Mouse (Mus musculus) naive thymus-derived CD4-positive, alpha-beta T cell, adult 2 months (primary cell): Measurements from ENCODE around the gene Epb41l5.

Source experiments
- DNase-seq: peaks from one replicate; pipeline ENCODE4 v3.0.0-alpha.2; 2011; ENCODE audit warnings: low read depth

Epb41l5 gene

DNA sequence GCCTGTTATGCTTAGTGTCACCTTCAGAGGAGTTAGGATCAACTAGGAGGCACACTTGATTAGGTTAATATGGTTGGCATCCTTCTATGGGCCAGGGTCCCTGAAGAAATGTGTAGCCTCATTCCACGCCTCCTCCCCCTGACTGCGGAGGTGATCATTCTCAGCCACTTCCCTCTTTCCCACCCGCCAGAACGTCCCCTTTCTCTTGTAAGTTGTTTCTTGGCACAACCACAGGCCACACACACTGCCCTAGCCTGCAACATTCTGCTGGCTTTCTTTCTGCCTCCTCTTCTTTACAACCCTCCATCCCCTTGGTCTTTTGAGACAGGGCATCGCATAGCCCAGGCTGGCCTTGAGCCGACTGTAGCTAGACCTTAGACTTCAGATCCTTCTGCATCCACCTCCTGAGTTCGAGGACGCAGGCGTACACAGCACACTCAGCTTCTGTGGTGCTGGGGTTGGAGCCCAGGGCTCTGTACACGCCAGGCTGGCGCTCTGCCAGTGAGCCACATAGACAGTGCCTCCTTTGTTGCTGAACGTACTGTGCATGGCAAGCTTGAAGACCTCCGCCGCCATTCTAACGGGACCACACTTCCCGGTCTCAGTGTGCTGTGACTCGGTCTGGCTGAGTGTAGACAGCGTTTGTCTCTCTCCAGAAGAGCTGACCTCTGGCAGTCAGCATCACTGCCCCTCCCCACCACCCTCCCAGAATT is 115.6 kb downstream of the Epb41l5 start:
- DNase-seq = no peak

DNA sequence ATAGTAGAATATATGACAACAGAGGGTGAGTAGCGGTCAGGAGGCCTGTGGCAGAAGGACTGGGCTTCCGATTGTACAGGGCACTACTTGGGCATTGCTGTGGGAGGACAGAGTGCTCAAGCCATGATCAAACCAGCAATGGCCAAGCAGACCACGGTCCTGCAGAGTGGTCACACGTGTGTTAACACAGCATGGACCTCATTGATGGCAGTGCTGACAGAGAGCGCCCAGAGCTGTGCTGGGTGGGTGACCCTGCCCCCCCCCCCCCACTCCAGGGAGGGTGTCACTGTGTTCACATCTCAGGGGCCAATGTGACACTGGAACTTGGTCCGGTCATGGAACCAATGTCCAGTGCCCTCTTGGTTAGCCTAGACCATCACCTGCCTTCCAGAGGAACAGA is 116.6 kb downstream of the Epb41l5 start:
- no peak for DNase-seq

DNA sequence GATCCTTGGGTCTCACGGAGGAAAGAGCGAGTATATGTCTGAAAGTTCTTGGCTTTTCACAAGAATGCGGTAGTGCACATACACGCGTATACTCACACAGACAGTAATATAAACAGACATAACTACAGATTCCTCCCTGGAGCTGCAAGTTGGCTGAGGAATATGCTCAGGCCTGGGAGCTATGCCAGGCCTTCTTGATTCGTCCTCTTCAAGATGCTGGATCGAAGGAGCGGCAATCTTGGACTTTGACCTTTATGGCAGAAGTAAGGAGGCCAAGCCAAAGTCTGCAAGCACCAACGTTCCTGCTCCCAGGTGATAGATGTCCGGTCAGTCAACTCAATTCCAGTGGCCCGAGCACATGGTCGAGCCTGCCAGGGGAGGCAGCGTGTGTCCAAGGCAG is 117.9 kb downstream of the Epb41l5 start:
- DNase-seq = no peak

DNA sequence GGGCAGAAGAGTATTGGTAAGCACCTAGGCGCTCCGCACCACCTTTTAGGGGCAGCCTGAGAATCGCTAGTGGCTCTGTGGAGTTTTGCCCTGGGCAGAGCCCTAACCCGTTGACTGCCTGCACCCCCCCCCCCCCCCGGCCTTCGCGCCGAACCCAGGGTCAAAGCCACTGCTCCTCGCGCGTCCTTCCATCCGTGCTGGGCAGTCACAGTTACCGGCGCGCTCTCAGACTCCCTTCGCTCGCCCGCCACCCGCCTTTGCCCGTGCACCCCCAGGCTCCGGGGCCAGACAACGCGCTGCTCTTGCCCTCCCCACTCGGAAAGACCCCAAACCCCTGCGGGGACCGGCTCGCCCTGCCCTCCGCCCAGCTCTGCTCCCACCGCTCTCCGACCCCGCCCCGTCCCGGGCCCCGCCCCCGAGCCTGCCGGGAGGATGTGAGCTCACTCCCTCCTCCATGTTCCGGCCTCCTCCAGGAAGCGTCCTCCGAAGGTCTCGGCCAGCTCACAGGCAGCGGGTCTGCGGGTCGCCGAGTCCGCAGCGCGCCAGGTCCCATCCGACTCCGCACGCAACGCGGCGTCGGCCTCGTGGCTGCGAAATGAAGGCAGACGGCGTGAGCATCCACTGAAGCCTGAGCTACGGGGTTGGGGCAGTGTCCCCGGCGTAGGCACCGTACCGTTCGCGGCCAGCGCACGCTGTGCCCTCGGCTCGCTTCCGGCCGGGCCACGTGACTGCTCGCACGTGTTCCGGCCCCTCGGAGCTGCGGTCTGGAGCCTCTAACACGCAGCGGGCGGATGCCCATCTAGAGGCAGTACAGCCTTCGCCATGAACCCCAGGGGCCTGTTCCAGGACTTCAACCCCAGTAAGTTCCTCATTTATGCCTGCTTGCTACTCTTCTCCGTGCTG is 122.9 kb downstream of the Epb41l5 start, which contains the start of gene Tmem185b:
Gene Tmem185b, plus strand, starts transcription at position 472 of the 903 bp plus-strand sequence.
- peak; percentile 83 for DNase-seq

DNA sequence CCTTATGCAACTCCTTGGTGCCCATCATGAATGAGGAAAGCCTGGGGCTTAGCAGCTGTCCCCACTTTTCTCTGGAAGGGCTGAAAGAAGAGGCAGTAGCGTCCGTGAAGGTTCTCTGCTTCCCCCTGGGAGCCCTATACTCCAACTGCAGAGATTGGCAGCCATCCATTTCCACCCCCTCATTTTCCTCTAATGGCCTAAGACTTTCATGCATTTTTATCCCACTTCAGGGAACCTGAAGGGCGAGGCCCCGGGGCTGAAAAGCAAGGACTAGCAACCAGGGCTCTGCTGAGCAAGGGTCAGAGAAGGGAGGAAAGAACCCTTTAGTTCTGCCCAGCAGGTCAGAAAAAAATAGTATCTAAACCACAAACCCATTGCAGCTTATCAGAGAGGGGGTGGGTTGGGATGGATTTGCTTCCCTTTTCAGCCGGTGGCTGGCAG is 123.8 kb downstream of the Epb41l5 start:
- no peak for DNase-seq

DNA sequence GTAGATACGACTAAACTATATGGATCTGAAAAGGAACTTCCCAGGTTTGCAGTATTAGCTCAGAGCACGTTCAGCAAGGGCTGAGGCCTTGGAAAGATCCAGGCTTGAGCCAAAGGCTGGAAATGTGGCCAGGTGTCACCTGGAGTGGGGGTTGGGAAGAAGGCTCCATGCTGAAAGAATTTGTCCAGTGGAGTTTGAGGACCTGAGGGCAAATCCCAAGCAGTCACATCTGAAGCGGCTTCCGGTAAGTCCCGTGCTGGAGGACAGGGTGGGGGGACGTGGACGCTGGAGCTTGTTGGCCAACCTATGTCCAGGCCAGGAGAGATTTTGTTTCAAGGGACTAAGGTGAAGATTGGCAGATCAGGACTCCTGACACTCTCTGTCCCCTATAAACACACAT is 125.0 kb downstream of the Epb41l5 start:
- no peak for DNase-seq

DNA sequence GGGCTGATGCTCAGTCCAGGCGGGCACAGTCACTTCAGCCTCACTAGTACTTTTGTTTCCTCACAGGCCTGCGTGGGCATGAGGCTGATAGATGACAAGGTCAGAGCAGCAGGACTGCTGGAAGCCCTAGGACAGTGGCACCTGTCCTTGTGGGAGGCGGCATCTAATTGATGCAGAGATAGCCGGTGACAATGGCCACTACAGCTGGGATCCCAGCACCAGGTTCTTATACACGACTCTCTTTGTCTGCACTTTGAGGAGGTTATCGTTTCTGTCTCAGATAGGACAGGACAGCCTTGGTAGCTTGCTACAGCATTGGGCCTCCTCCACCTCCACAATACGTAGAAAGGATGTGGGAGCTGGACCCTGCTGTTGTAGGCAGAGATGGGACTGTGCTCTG is 125.4 kb downstream of the Epb41l5 start:
- no peak for DNase-seq

DNA sequence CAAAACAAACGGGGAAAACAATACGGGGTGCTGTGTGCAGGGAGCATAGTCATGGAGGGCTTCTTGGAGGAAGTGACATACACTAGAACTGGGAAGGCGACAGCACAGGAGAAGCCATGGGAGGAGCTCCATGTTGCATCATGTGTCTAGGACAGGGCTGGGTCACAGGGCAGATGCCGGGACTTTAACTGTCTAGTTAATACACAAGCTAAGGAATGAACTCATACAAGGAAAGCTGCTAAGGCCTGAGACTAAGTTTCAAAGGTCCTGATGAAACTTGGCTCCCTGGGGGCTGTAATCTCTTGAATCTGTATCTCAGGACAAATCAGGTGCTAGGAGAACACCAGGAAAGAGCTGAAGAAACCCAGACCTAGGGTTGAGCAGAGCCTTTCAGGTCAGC is 126.1 kb downstream of the Epb41l5 start:
- no peak for DNase-seq

DNA sequence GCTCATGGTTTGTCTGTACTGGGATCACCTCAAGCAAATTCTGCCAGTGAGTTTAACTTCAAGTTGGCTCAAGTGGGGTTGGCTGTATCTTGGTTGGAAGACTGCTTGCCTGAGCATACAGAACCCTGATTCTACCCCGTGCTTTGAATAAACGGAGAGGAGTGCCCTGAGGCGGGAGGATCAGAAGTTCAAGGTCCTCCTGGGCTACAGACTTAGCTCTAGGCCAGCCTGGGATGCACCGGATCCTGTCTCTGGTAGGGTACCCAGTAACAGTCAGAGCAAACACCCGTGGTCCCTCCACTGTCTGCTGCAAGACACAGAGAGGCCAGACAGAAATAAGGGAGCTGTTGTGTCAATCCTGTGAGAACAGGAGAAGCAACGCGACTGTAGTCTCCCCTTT is 127.1 kb downstream of the Epb41l5 start:
- no peak for DNase-seq

DNA sequence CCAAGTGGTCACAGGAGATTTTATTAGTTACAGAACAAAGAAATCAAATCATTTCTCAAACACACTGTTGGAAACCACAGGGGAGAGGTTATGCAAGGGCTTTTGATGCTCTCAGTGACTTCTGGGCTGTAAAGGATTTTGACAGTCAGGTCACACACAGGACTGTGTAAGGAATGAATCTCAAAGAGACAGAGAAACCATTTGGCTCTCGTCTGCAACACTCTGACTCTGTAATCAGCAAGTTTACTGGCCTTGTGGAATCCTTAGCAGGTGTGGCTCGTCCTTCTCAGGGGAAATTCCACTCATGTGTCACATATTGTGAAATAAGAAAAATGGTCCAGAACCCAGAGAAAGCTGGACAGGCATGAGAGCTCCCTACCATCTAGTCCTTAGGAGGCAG is 127.8 kb downstream of the Epb41l5 start:
- no peak for DNase-seq

DNA sequence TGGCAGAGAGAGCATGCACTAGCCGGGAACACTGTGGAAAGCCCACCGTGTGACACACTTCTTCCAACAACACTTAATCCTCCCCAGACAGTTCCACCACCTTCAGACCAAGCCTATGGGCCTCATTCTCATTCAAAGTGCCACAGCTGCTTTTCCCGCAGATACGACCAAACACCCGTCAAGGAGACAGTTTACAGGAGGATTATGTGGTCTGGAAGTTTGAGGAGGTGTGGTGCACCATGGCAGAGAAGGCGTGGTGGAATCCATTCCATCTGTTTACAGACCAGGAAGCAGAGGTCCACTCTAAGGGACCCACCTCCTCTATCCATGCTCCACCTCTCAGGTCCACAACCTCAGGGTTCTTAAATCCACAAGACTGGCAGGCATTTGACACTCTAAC is 129.5 kb downstream of the Epb41l5 start:
- DNase-seq = no peak

DNA sequence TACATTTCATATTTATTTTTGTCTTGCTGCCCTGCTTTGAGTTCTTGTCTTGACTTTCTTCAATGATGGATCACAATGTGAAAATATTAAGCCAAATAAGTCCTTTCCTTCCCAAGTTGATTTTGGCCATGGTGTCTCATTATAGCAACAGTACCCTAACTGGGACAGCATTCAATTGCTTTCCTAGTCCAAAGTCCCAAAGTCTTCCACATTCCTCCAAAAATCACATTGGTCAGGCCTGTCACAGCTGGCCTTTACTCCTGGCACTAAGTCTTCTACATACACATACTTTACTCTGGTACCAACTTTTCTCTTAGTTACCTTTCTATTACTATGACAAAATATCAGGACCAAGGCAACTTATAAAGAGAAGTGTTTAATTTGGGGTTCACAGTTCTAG is 130.0 kb downstream of the Epb41l5 start:
- DNase-seq = no peak

DNA sequence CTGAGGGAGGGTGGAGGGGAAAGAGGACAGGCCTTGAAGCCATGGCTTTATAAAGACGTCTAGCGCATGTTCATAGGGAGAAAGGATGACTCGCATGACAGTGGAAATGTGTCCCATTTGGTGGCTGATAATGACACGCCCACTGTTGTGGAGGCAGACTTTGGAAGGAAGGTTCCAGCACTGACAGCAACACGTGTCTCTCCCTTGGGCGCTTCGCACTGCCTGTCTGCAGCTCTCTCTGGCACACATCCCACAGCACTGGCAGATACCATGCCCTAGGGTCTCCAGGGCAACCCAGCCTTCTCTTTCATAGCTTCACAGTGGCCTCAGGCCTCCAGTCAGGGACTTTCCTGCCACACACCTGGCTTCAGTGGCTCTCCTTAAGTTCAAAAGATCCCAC is 130.7 kb downstream of the Epb41l5 start:
- no peak for DNase-seq

DNA sequence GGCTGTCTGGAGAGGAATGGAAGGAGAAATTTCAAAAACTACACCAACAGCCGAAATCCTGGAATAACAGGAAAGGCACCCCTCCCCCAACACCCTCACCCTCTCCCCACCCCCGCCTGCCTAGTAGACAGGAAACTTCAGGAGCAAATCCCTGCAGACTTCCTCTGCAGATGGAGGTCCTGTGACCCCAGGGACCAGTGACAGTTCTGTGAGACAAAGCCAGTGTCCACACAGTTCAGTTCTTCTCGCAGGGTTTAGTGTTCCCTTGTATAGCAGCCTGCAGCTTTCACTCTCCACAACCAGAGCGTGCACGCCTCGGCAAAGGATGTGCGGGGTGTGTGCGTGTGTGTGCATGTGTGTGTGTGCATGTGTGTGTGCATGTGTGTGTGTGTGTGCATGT is 137.9 kb downstream of the Epb41l5 start:
- no peak for DNase-seq

DNA sequence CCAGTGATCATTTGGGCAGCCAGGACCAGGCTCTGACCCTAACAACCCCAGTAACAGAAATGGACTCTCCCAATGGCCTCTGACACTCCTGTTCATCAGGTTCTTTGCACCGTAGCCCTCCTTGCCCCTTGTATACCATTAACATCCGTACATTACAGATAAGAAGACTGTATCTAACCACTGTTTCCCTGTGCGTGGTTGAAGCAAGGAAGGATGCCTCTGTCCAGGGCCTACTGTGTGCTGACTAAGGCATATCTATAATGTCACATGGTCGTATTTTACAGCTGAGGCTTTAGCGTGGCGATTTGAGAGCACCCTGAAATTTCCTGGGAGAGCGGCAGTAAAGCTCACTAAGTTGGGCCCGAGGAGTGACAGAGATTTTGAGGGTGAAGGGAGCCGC is 138.4 kb downstream of the Epb41l5 start:
- no peak for DNase-seq

DNA sequence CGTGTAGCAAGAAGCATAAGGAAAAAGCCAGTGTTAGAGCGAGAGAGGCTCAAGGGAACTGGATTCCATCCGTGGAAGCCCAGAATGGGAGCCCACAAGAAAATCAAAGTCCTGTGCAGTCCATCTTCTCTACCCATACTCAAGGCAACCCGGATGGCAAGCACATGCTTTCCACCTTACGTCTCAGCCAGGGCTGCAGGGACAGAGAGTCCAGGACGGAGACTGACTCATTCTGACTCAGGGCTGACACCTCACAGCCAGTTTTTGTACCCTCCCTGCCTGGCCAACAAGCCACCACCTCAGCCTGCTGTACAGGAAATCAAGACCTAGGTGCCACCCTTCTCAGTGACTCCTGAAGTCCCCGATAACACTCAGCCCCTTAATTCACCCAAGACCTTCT is 139.3 kb downstream of the Epb41l5 start:
- no peak for DNase-seq

DNA sequence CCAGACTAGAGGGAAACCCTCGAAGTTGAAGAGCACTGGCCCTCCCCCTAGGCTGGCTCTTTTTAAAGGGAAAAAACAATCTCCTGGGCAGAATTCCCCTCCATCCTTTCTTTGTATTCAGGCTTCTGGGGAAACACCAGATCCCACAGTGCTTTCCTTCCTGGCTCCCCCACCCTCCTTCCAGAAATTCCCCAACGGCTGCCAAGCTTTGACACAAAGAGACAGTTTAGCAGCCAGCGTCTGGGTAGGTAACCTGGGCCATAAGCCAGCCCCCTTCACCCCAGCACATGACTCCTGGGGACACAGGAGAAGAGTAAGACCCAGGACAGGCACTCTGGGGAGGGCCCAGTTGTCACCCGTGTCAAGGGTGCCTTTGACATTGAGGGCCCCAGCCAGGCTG is 140.3 kb downstream of the Epb41l5 start:
- no peak for DNase-seq

DNA sequence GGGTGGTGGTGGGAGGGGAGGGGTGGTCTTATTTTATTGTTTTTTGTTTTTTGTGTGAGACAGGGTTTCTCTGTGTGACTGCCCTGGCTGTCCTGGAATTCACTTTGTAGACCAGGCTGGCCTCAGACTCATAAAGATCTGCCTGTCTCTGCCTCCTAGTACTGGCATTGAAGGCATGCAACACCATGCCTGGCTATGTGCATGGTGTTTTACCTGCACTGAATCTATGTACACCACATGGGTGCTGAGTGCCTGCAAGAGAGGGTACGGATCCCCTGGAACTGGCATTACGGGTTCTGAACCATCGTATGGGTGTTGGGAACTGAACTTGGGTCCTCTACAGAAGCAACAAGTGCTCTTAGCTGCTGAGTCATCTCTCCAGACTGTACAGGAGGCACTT is 142.8 kb downstream of the Epb41l5 start:
- DNase-seq = no peak

DNA sequence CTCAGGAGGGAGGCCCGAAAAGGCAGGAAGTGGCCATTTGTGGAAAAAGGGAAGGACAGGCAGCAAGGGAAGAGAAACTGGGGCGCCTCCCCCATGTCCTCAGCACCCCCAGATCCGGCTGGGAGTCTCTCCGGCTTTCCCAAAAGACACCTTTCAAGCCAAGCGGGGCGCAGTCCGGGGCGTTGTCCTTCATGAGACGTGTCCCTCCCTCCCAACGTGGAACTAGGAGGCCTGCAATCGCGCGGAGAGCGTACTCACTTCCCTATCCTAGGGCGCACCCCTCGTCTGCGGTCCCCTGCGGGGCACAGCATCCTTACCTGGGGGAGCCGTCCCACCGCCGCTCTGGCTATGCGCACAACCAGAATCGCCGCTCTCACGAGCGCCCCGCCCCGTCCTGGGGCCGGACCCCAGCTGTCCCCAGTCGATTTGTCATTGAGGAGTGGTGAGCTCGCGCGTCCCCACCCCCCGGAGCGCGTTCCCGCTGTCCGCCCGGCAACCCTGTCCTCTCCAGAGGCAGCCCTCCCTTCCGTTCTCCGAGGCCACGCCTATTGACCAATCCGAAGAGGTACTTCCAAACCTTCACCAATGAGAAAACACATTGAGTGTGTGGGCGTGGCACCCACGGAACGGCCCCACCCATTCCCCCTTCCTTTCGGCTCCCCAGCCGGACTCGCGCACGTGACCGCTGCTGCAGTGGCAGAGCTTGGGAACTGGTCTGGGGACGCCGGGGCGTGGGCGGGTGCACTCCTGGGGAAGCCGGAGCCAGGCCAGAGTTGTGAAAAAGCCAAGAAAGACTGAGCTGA is 144.3 kb downstream of the Epb41l5 start, which contains the start of gene Ralb:
Gene Ralb, minus strand, starts transcription at position 535 of the 803 bp plus-strand sequence.
- DNase-seq = peak; percentile 92

DNA sequence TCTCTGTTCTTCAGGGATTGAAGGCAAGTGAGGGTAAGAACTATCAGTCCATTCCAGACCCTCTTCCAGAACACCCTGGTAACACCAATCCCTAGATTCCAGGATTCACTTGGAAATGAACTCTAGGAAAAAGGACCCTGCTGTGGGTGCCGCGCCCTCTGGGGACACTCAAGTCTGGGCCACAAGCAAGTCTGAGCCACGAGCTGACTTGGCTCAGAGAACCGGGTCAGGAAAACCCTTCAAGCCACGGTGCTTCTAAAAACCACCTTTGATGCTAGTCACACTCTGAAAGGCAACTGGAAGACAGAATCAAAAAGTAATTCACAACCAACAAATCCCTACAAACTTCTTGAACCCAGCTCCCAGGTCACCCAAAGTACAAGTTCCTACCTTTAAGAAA is 145.0 kb downstream of the Epb41l5 start:
- DNase-seq = peak; percentile 39

DNA sequence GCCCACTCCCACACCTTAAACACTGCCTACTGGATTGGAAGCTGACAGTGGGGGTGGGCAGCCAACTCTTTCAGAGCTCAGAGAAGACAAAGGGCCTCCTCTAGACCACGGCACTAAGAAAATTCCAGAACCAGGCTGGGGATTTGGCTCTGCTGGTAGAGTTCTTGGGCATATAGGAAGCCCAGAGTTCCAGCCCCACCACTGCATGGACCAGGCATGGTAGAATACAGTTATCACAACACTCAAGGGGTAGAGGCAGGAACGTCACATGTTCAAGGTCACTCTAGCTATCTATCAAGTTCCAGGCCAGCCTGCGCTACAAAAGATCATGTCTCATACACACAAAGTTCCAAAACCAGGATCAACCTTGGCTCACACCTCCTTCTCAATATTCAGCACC is 145.6 kb downstream of the Epb41l5 start:
- DNase-seq = no peak

DNA sequence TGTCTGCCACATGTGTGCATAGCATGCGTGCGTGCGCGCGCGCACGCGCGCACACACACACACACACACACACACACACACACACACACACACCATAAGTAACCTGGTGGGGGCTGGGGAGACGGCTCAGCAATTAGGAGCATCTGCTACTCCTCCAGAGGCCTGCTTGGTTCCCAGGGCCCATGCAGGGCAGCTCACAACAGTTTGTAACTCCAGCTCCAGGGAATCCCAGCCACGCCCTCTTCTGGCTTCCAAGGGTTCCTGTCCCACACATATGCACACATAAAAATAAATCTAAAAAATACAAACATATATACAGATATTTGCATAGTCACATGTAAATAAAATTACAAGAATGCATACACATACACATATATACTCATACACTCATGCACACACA is 146.1 kb downstream of the Epb41l5 start:
- DNase-seq = no peak
